Mouse (Mus musculus): ENCODE data around the gene Dydc1. TPM values are rescaled to one million over a fixed set of nuclear protein-coding genes. Genes with fewer than 3 reads are reported as not detected.

Dydc1 gene
- polyA plus RNA-seq, 1 experiment from 2014 or later = not detected

DNA sequence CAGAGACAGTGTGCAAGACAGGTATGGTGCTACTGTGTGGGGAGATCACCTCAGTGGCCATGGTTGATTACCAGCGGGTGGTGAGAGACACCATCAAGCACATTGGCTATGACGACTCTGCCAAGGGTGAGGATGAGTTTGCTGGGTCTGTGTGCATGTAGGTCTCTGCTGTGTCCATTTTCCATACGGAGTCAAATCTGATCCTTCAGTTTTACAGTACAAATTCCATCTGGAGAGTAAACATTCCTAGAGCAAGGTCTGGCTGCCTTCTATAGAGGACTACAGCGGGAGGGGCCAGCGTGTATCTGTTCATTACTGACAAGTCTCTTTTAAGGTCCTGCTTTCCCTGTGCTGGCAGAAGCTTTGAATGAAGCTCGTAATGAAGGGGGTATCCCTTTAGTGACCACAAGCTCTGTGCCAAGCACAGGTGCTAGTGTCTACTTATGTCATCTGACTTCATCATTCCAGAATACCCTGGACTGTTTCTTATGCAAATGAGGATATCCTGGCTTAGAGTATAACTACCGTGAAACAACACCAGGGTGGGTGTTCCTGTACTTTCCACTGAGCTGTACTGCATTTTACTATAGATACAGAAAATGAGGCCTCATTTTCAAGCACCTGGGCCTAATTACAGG, 38.4 kb downstream of the Dydc1 start:
- 88% methylated on average over 7 of the region's 7 CpGs for WGBS
- H3K36me3 ChIP-seq (ENCODE audit: control insufficient read depth, insufficient read depth, low read length) = no peaks in the 10 kb centered on the region
- H3K27ac ChIP-seq (ENCODE audit: low read depth, low read length) = no peak overlapping the region
- ATAC-seq (replicated peaks; ENCODE audit: low FRiP score) = no peak
- H3K9ac ChIP-seq (ENCODE audit: low read length) = no peak overlapping the region
- H3K4me2 ChIP-seq (ENCODE audit: low read depth, low read length, severe bottlenecking) = no peak overlapping the region
- DNase-seq (ENCODE audit: low spot score) = no peak
- H3K27me3 ChIP-seq (ENCODE audit: control insufficient read depth, insufficient read depth, low read length) = no peaks in the 10 kb centered on the region
- H3K4me1 ChIP-seq (replicated peaks; ENCODE audit: control insufficient read depth, insufficient read depth, low read length) = no peaks in the 10 kb centered on the region
- no peaks in the 10 kb centered on the region for H3K9me3 ChIP-seq (ENCODE audit: control insufficient read depth, low read length)
- H3K4me3 ChIP-seq (ENCODE audit: low read depth, low read length) = no peak overlapping the region

DNA sequence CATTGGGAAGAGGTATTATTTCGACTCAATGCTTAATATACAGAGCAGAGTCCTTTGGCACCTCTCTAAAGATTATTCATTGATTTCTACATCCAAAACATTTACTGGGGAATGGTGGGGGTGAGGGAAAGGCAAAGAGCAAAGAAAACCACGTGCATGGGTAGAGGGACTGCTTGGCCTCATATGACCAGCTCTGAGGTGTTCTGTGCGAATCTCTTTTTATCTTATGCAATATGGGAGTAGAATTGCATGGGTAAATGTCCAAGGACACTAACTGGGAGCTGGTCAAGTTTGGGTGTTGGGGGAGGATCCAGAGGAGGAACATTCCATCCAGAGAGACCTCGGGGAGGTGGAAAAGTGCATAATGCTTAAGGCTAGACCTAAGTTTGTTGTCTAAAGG, 40.2 kb downstream of the Dydc1 start:
- 82% methylated on average over 4 of the region's 4 CpGs for WGBS
- Histone ChIP-seq H3K27ac (ENCODE audit: low read depth, low read length) (no peak overlapping the region), H3K4me1 (replicated peaks; ENCODE audit: control insufficient read depth, insufficient read depth, low read length) (no peaks in the 10 kb centered on the region), H3K27me3 (ENCODE audit: control insufficient read depth, insufficient read depth, low read length) (no peaks in the 10 kb centered on the region), H3K36me3 (ENCODE audit: control insufficient read depth, insufficient read depth, low read length) (no peaks in the 10 kb centered on the region), H3K4me2 (ENCODE audit: low read depth, low read length, severe bottlenecking) (no peak overlapping the region), H3K9ac (ENCODE audit: low read length) (no peak overlapping the region), H3K9me3 (ENCODE audit: control insufficient read depth, low read length) (no peaks in the 10 kb centered on the region), H3K4me3 (ENCODE audit: low read depth, low read length) (no peak overlapping the region)
- DNase-seq (ENCODE audit: low spot score) (no peak), ATAC-seq (replicated peaks; ENCODE audit: low FRiP score) (no peak)

DNA sequence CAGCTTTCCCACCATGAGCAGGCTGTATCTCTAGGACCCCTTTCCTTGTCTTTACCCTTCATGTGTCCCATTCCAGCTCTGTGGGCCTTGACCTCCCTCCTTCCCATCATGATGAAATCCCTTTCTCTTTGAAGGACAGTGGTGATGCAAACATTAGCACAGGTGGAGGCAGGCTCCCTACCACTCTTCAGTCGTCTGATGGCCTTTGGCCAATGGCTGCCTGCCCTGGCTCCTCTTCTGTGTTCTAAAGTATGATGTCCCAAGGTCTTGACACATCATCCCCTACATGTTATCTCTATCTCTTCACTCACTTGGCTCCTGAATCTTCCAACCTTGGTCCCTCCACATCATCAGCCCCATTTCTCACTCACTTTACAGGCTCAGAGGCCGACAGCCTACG, 43.6 kb downstream of the Dydc1 start:
- Histone ChIP-seq H3K4me2 (ENCODE audit: low read depth, low read length, severe bottlenecking) (no peak overlapping the region), H3K36me3 (ENCODE audit: control insufficient read depth, insufficient read depth, low read length) (no peaks in the 10 kb centered on the region), H3K9me3 (ENCODE audit: control insufficient read depth, low read length) (no peaks in the 10 kb centered on the region), H3K27ac (ENCODE audit: low read depth, low read length) (no peak overlapping the region), H3K9ac (ENCODE audit: low read length) (no peak overlapping the region), H3K27me3 (ENCODE audit: control insufficient read depth, insufficient read depth, low read length) (no peaks in the 10 kb centered on the region), H3K4me3 (ENCODE audit: low read depth, low read length) (no peak overlapping the region), H3K4me1 (replicated peaks; ENCODE audit: control insufficient read depth, insufficient read depth, low read length) (no peaks in the 10 kb centered on the region)
- WGBS = 84% methylated on average over 3 of the region's 3 CpGs
- no peak for ATAC-seq (replicated peaks; ENCODE audit: low FRiP score)
- DNase-seq (ENCODE audit: low spot score) = no peak

DNA sequence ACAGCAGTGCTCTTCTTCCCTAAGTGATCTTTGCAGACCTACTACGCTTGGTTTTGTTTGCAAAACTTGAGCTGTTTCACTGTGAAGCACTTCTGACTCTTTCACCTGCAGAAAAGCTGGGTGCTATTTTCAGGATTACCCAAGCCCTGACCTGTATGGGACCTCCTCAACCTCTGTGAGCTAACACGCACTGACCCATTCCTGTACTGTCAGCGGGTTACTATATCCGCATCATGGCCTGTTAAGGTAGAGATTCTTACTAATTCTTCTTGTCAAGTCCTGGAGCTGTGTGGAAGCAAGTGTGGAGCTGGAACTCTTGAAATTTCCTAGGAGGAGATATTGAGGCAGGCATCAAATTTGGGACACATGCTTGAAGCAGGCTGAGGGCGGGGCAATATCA, 52.0 kb downstream of the Dydc1 start:
- 88% methylated on average over 5 of the region's 5 CpGs for WGBS
- Histone ChIP-seq H3K9ac (ENCODE audit: low read length) (no peak overlapping the region), H3K27me3 (ENCODE audit: control insufficient read depth, insufficient read depth, low read length) (no peaks in the 10 kb centered on the region), H3K4me1 (replicated peaks; ENCODE audit: control insufficient read depth, insufficient read depth, low read length) (no peaks in the 10 kb centered on the region), H3K4me3 (ENCODE audit: low read depth, low read length) (no peak overlapping the region), H3K36me3 (ENCODE audit: control insufficient read depth, insufficient read depth, low read length) (no peaks in the 10 kb centered on the region), H3K27ac (ENCODE audit: low read depth, low read length) (no peak overlapping the region), H3K4me2 (ENCODE audit: low read depth, low read length, severe bottlenecking) (no peak overlapping the region), H3K9me3 (ENCODE audit: control insufficient read depth, low read length) (no peaks in the 10 kb centered on the region)
- ATAC-seq (replicated peaks; ENCODE audit: low FRiP score) (no peak), DNase-seq (ENCODE audit: low spot score) (no peak)

- no peak overlapping the region for H3K4me3 ChIP-seq (ENCODE audit: low read depth, low read length)
- ATAC-seq (replicated peaks; ENCODE audit: low FRiP score) = no peak
- H3K9me3 ChIP-seq (ENCODE audit: control insufficient read depth, low read length) = no peaks in the 10 kb centered on the region
- no peaks in the 10 kb centered on the region for H3K36me3 ChIP-seq (ENCODE audit: control insufficient read depth, insufficient read depth, low read length)
- DNase-seq (ENCODE audit: low spot score) = no peak
- no peak overlapping the region for H3K4me2 ChIP-seq (ENCODE audit: low read depth, low read length, severe bottlenecking)
- H3K27ac ChIP-seq (ENCODE audit: low read depth, low read length) = no peak overlapping the region
- H3K9ac ChIP-seq (ENCODE audit: low read length) = no peak overlapping the region
- H3K27me3 ChIP-seq (ENCODE audit: control insufficient read depth, insufficient read depth, low read length) = no peaks in the 10 kb centered on the region
- WGBS = 26% methylated on average over 4 of the region's 4 CpGs
- H3K4me1 ChIP-seq (replicated peaks; ENCODE audit: control insufficient read depth, insufficient read depth, low read length) = no peaks in the 10 kb centered on the region
Observed at GRCm38 (mm10) chr14:41127997-41128396, 55.3 kb downstream of the Dydc1 start.

GRCm38 (mm10) chr14:41131540-41131939, 58.8 kb downstream of the Dydc1 start, which contains the start of gene Sftpa1:
Gene Sftpa1, plus strand, starts transcription at chr14:41131782.
- no peak within 1 kb of the TSS for H3K9ac ChIP-seq (ENCODE audit: low read length)
- H3K4me1 ChIP-seq (replicated peaks; ENCODE audit: control insufficient read depth, insufficient read depth, low read length) = no peaks in the 10 kb centered on the region
- WGBS = 87% methylated on average over 7 of the region's 7 CpGs
- no peak within 1 kb of the TSS for H3K4me3 ChIP-seq (ENCODE audit: low read depth, low read length)
- DNase-seq (ENCODE audit: low spot score) (no peak), ATAC-seq (replicated peaks; ENCODE audit: low FRiP score) (no peak)
- H3K9me3 ChIP-seq (ENCODE audit: control insufficient read depth, low read length) = no peaks in the 10 kb centered on the region
- H3K4me2 ChIP-seq (ENCODE audit: low read depth, low read length, severe bottlenecking) = no peak within 1 kb of the TSS
- H3K27ac ChIP-seq (ENCODE audit: low read depth, low read length) = no peak within 1 kb of the TSS
- H3K27me3 ChIP-seq (ENCODE audit: control insufficient read depth, insufficient read depth, low read length) = no peaks in the 10 kb centered on the region
- H3K36me3 ChIP-seq (ENCODE audit: control insufficient read depth, insufficient read depth, low read length) = no peaks in the 10 kb centered on the region

DNA sequence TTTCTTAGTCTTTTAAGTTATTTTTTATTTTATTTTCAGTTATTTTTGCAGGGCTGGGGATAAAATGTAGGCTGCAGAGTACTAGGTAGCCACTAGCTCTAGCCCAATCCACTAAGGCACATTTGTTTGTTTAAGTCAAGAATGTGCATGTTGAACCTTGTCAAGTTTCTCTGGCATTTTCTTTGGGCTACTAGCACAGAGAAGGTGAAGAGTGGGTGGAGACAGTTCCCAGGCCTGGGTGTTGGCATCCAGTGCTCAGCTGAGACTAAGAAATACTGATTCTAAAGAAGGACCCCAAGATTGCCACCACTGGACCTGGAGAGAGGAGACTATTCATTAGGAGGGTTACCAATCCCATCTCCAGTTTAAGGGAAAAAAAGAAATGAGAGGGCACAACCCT, 64.3 kb downstream of the Dydc1 start:
- no peak overlapping the region for H3K4me2 ChIP-seq (ENCODE audit: low read depth, low read length, severe bottlenecking)
- no peaks in the 10 kb centered on the region for H3K27me3 ChIP-seq (ENCODE audit: control insufficient read depth, insufficient read depth, low read length)
- H3K4me1 ChIP-seq (replicated peaks; ENCODE audit: control insufficient read depth, insufficient read depth, low read length) = no peaks in the 10 kb centered on the region
- no peaks in the 10 kb centered on the region for H3K9me3 ChIP-seq (ENCODE audit: control insufficient read depth, low read length)
- no peak for ATAC-seq (replicated peaks; ENCODE audit: low FRiP score)
- no peak for DNase-seq (ENCODE audit: low spot score)
- H3K36me3 ChIP-seq (ENCODE audit: control insufficient read depth, insufficient read depth, low read length) = no peaks in the 10 kb centered on the region
- no peak overlapping the region for H3K27ac ChIP-seq (ENCODE audit: low read depth, low read length)
- H3K4me3 ChIP-seq (ENCODE audit: low read depth, low read length) = no peak overlapping the region
- H3K9ac ChIP-seq (ENCODE audit: low read length) = no peak overlapping the region

- H3K27me3 ChIP-seq (ENCODE audit: control insufficient read depth, insufficient read depth, low read length) = no peaks in the 10 kb centered on the region
- no peaks in the 10 kb centered on the region for H3K36me3 ChIP-seq (ENCODE audit: control insufficient read depth, insufficient read depth, low read length)
- H3K27ac ChIP-seq (ENCODE audit: low read depth, low read length) = no peak overlapping the region
- H3K4me1 ChIP-seq (replicated peaks; ENCODE audit: control insufficient read depth, insufficient read depth, low read length) = no peaks in the 10 kb centered on the region
- H3K4me3 ChIP-seq (ENCODE audit: low read depth, low read length) = no peak overlapping the region
- 84% methylated on average over 1 of the region's 1 CpGs for WGBS
- DNase-seq (ENCODE audit: low spot score) (no peak), ATAC-seq (replicated peaks; ENCODE audit: low FRiP score) (no peak)
- H3K4me2 ChIP-seq (ENCODE audit: low read depth, low read length, severe bottlenecking) = no peak overlapping the region
- no peaks in the 10 kb centered on the region for H3K9me3 ChIP-seq (ENCODE audit: control insufficient read depth, low read length)
- H3K9ac ChIP-seq (ENCODE audit: low read length) = no peak overlapping the region
Observed at GRCm38 (mm10) chr14:41140686-41141085, 68.0 kb downstream of the Dydc1 start.
